Comparison of ENCODE assay signal across 17 mouse cellular contexts in the genomic region with DNA sequence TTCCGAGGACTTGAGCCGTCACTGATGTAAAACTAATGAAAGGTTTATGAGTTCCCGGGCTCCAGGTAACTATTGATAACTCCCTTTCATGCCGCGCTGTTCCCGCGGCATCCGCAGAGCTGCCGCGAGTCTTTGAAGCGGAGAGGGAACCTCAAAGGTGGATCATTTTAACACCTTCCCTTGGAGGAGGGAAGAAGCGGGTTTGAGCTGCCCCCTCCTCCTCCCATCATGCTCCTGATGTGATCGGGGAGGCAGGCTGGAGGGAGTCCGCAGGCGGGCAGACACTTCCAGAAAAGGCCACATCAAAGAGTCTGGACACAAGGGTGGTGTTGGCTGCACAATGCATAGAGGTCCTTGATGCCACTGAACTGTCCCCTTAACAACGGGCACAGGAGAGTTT. TPM values are rescaled to one million over a fixed set of nuclear protein-coding genes. Genes with fewer than 3 reads are reported as not detected.
DNase-seq lines count a peak whose midpoint lies in the region; ATAC-seq and TF ChIP-seq lines count a peak whose summit lies in the region.
"Had no signal": no experiment of that assay in that cellular context is flagged by ENCODE, and none has a peak within 500 bp of the region (broad histone marks: within the 10 kb centered on the region; RNA-seq: fewer than 3 reads in every experiment).

No protein-coding gene starts in this region.

- ATAC-seq in kidney, embryonic 14.5 days (ENCODE audit: low FRiP score, low TSS enrichment): no peak
- ATAC-seq in forebrain, embryonic 15.5 days (replicated peaks): 0 out of 2 replicates have a peak, but pooled peaks have one; percentile 23
- no peak for ATAC-seq in hindbrain, embryonic 16.5 days
- ATAC-seq in midbrain, postnatal 0 days (ENCODE audit: low FRiP score): peak; percentile 47
- ATAC-seq: intestine, embryonic 16.5 days had no signal

- 3% methylated on average over 16 of the region's 16 CpGs for WGBS in kidney, embryonic 14.5 days
- 21% methylated on average over 16 of the region's 16 CpGs for WGBS in forebrain, embryonic 15.5 days
- 14% methylated on average over 16 of the region's 16 CpGs for WGBS in hindbrain, embryonic 16.5 days
- WGBS in midbrain, postnatal 0 days: 14% methylated on average over 16 of the region's 16 CpGs

- H3K4me1 ChIP-seq in kidney, embryonic 14.5 days (ENCODE audit: control insufficient read depth, insufficient read depth, low read length): no peaks in the 10 kb centered on the region
- H3K4me1 ChIP-seq in forebrain, embryonic 15.5 days: peaks cover 17% of the 10 kb centered on the region
- peaks cover 18% of the 10 kb centered on the region for H3K4me1 ChIP-seq in hindbrain, embryonic 16.5 days (ENCODE audit: control insufficient read depth, insufficient read depth, low read depth, low read length)
- H3K4me1 ChIP-seq in midbrain, postnatal 0 days (ENCODE audit: insufficient read depth, low read length): peaks cover 14% of the 10 kb centered on the region; the same call in 1 of the 2 replicates
- H3K4me1 ChIP-seq: heart, embryonic 15.5 days had no signal

- H3K36me3 ChIP-seq in kidney, embryonic 14.5 days (ENCODE audit: control insufficient read depth, insufficient read depth, low read length): no peaks in the 10 kb centered on the region
- H3K36me3 ChIP-seq in forebrain, embryonic 15.5 days: no peaks in the 10 kb centered on the region
- H3K36me3 ChIP-seq in hindbrain, embryonic 16.5 days (ENCODE audit: control insufficient read depth, insufficient read depth, low read length): no peaks in the 10 kb centered on the region
- H3K36me3 ChIP-seq in midbrain, postnatal 0 days (ENCODE audit: insufficient read depth, low read length): no peaks in the 10 kb centered on the region
- H3K36me3 ChIP-seq: heart, embryonic 15.5 days; liver, embryonic 15.5 days had no signal

- H3K4me2 ChIP-seq in kidney, embryonic 14.5 days (replicated peaks; ENCODE audit: low read depth, low read length): 0 out of 2 replicates have a peak overlapping the region, but pooled peaks have one; percentile 1
- H3K4me2 ChIP-seq in forebrain, embryonic 15.5 days (replicated peaks): peak overlapping the region; percentile 11; the same call in 1 of the 2 replicates
- H3K4me2 ChIP-seq in hindbrain, embryonic 16.5 days (ENCODE audit: low read length): peak overlapping the region; percentile 20; the same call in 1 of the 2 replicates
- H3K4me2 ChIP-seq in midbrain, postnatal 0 days (ENCODE audit: low read depth, low read length, poor library complexity, severe bottlenecking): peak overlapping the region; percentile 22; the same call in 1 of the 2 replicates
- H3K4me2 ChIP-seq: heart, embryonic 15.5 days had no signal

- peaks cover 26% of the 10 kb centered on the region for H3K27me3 ChIP-seq in kidney, embryonic 14.5 days (ENCODE audit: control insufficient read depth, insufficient read depth, low read length)
- 0 out of 2 replicates have a peak, but pooled peaks cover 3% of the 10 kb centered on the region for H3K27me3 ChIP-seq in forebrain, embryonic 15.5 days
- H3K27me3 ChIP-seq in hindbrain, embryonic 16.5 days (replicated peaks; ENCODE audit: control insufficient read depth, insufficient read depth, low read length): no peaks in the 10 kb centered on the region
- H3K27me3 ChIP-seq in midbrain, postnatal 0 days (ENCODE audit: insufficient read depth, low read length): no peaks in the 10 kb centered on the region; the same call in 1 of the 2 replicates

- no peak overlapping the region for H3K4me3 ChIP-seq in kidney, embryonic 14.5 days (ENCODE audit: low read length)
- no peak overlapping the region for H3K4me3 ChIP-seq in forebrain, embryonic 15.5 days
- H3K4me3 ChIP-seq in hindbrain, embryonic 16.5 days (ENCODE audit: low read length): no peak overlapping the region
- no peak overlapping the region for H3K4me3 ChIP-seq in midbrain, postnatal 0 days (ENCODE audit: low read depth, low read length)
- H3K4me3 ChIP-seq: heart, embryonic 15.5 days; liver, embryonic 15.5 days; myocyte had no signal

- no peak for DNase-seq in kidney, adult 18-20 months
- no peak for DNase-seq in midbrain, postnatal 0 days (ENCODE audit: low spot score)
- no peak for DNase-seq in adrenal gland, adult 8-10 months
- DNase-seq in gastrocnemius, postnatal 25 days: no peak
- DNase-seq: adrenal gland, postnatal 14 days; cerebellum, adult 11-12 months; gastrocnemius, postnatal 36 days; lung, postnatal 4 days; retina, postnatal 1 day; spleen, adult 18-20 months had no signal

- no peaks in the 10 kb centered on the region for H3K9me3 ChIP-seq in kidney, embryonic 14.5 days (ENCODE audit: control insufficient read depth, low read length)
- H3K9me3 ChIP-seq in forebrain, embryonic 15.5 days: no peaks in the 10 kb centered on the region
- no peaks in the 10 kb centered on the region for H3K9me3 ChIP-seq in hindbrain, embryonic 16.5 days (ENCODE audit: control insufficient read depth, low read length)
- H3K9me3 ChIP-seq in midbrain, postnatal 0 days (ENCODE audit: low read length): no peaks in the 10 kb centered on the region
- H3K9me3 ChIP-seq: heart, embryonic 15.5 days; liver, embryonic 15.5 days had no signal

- no peak for TF ChIP-seq CTCF in midbrain, postnatal 0 days (IDR thresholded peaks at IDR 0.05)

- H3K27ac ChIP-seq in kidney, embryonic 14.5 days (ENCODE audit: low read depth, low read length): no peak overlapping the region
- H3K27ac ChIP-seq in forebrain, embryonic 15.5 days (replicated peaks): no peak overlapping the region
- 0 out of 2 replicates have a peak overlapping the region, but pooled peaks have one; percentile 5 for H3K27ac ChIP-seq in hindbrain, embryonic 16.5 days (ENCODE audit: low read depth, low read length)
- no peak overlapping the region for H3K27ac ChIP-seq in midbrain, postnatal 0 days (ENCODE audit: low read depth, low read length)
- H3K27ac ChIP-seq: heart, embryonic 15.5 days; liver, embryonic 15.5 days had no signal

- no peak overlapping the region for H3K9ac ChIP-seq in kidney, embryonic 14.5 days (ENCODE audit: low read depth, low read length)
- no peak overlapping the region for H3K9ac ChIP-seq in forebrain, embryonic 15.5 days (replicated peaks)
- peak overlapping the region; percentile 28; the same call in 1 of the 2 replicates for H3K9ac ChIP-seq in hindbrain, embryonic 16.5 days (ENCODE audit: low read depth, low read length)
- H3K9ac ChIP-seq in midbrain, postnatal 0 days (replicated peaks; ENCODE audit: low read length, poor library complexity, severe bottlenecking): no peak overlapping the region
- H3K9ac ChIP-seq: heart, embryonic 15.5 days; liver, embryonic 15.5 days had no signal

RNA-seq across cellular contexts. Expression of gene Ubiad1, which starts 29.0 kb away (rescaled TPM):
- 13.4 and 18.6 TPM in 2 replicates for polyA plus RNA-seq in kidney, embryonic 14.5 days (2014; fragmentation: Nextera tagmentation; extraction: Ambion mirVana)
- 18.4 and 19.0 TPM in 2 replicates for polyA plus RNA-seq in forebrain, embryonic 15.5 days (2015; fragmentation: Nextera tagmentation; extraction: Ambion mirVana)
- polyA plus RNA-seq in hindbrain, embryonic 16.5 days (2015; fragmentation: Nextera tagmentation; extraction: Ambion mirVana): 19.6 and 20.6 TPM in 2 replicates
- total RNA-seq in midbrain, postnatal 0 days (2014; rRNA removed): 16.0 and 19.8 TPM in 2 replicates
- polyA plus RNA-seq in midbrain, postnatal 0 days (2015; fragmentation: Nextera tagmentation; extraction: Ambion mirVana): 12.7 and 14.6 TPM in 2 replicates
- total RNA-seq in adrenal gland, adult 8-10 months (2022): 10 to 100 TPM; 17.1 to 20.4 (median 17.8) TPM
- total RNA-seq in gastrocnemius, postnatal 25 days (2021): 10 to 100 TPM; 11.1 to 14.9 TPM

RNA-seq across cellular contexts. Expression of gene Mtor, which starts 32.8 kb away (rescaled TPM):
- 22.2 and 27.2 TPM in 2 replicates for polyA plus RNA-seq in kidney, embryonic 14.5 days (2014; fragmentation: Nextera tagmentation; extraction: Ambion mirVana)
- 22.6 and 25.1 TPM in 2 replicates for polyA plus RNA-seq in forebrain, embryonic 15.5 days (2015; fragmentation: Nextera tagmentation; extraction: Ambion mirVana)
- polyA plus RNA-seq in hindbrain, embryonic 16.5 days (2015; fragmentation: Nextera tagmentation; extraction: Ambion mirVana): 20.6 and 22.7 TPM in 2 replicates
- total RNA-seq in midbrain, postnatal 0 days (2014; rRNA removed): 54.5 and 59.6 TPM in 2 replicates
- polyA plus RNA-seq in midbrain, postnatal 0 days (2015; fragmentation: Nextera tagmentation; extraction: Ambion mirVana): 24.3 and 27.8 TPM in 2 replicates
- 10 to 100 TPM; 74.2 to 82.1 (median 79.3) TPM for total RNA-seq in adrenal gland, adult 8-10 months (2022)
- 10 to 100 TPM; 30.6 to 30.9 TPM for total RNA-seq in gastrocnemius, postnatal 25 days (2021)

Comparison
In these comparisons a context has a peak if more than half of its experiments do, and no peak if none do; other contexts are left out.
1. ATAC-seq: peak in forebrain, embryonic 15.5 days (single experiment) and midbrain, postnatal 0 days (single experiment); none in kidney, embryonic 14.5 days (single experiment) and hindbrain, embryonic 16.5 days (single experiment).
2. Peak in every context shown above with its lines, with median percentiles within 50 percentile points of each other: H3K4me2 ChIP-seq.